Mouse (Mus musculus) ES-Bruce4 (cell line): ENCODE data around the gene Txlnb. TPM values are rescaled to one million over a fixed set of nuclear protein-coding genes. Genes with fewer than 3 reads are reported as not detected.
"Not testable (repeated sequence)": the region's sequence is repeated elsewhere in the genome, so short reads cannot be mapped to it uniquely, and the experiment has no call there.

ENCODE experiments used
- H3K27ac ChIP-seq: 2 replicates; pipeline ENCODE4 v1.5.1; 2012; ENCODE audit warnings: low read length, inconsistent platforms; ENCODE audit not compliant: insufficient read depth
- H3K27me3 ChIP-seq: 2 replicates; pipeline ENCODE4 v1.6.1; 2012; ENCODE audit warnings: mild to moderate bottlenecking, low read length, inconsistent platforms; ENCODE audit not compliant: control insufficient read depth, poor library complexity, insufficient read depth, severe bottlenecking
- H3K36me3 ChIP-seq: 2 replicates; pipeline ENCODE4 v1.6.1; 2012; ENCODE audit warnings: inconsistent platforms, mild to moderate bottlenecking, low read length, moderate library complexity; ENCODE audit not compliant: control insufficient read depth, poor library complexity, insufficient read depth, severe bottlenecking
- H3K4me1 ChIP-seq: one replicate; pipeline ENCODE4 v1.8.1; 2011; ENCODE audit warnings: low read length; ENCODE audit not compliant: control insufficient read depth, insufficient read depth
- H3K4me3 ChIP-seq: 2 replicates; pipeline ENCODE4 v1.5.1; 2011; ENCODE audit warnings: low read depth, mild to moderate bottlenecking, low read length
- H3K9ac ChIP-seq: 2 replicates; pipeline ENCODE4 v1.6.1; 2012; ENCODE audit warnings: low read depth, mild to moderate bottlenecking, inconsistent platforms; ENCODE audit not compliant: poor library complexity, severe bottlenecking
- H3K9me3 ChIP-seq: replicated peaks from 2 replicates; pipeline ENCODE4 v1.6.1; 2012; ENCODE audit warnings: mild to moderate bottlenecking, low read length, inconsistent platforms; ENCODE audit not compliant: control insufficient read depth, poor library complexity, insufficient read depth, severe bottlenecking
- CTCF ChIP-seq: IDR thresholded peaks from one replicate; pipeline ENCODE4 v1.8.1; 2011; ENCODE audit warnings: low read depth, low read length
- EP300 ChIP-seq: IDR thresholded peaks from 2 replicates; pipeline ENCODE4 v1.6.1; 2011; ENCODE audit warnings: low read depth, low read length; ENCODE audit not compliant: insufficient read depth
- POLR2A ChIP-seq: IDR thresholded peaks from one replicate; pipeline ENCODE4 v1.8.1; 2011; ENCODE audit warnings: low read length; ENCODE audit not compliant: insufficient read depth
- polyA plus RNA-seq: library from polyadenylated mRNA; stranded (reverse); fragments of >200 nt; gene quantifications from 2 replicates; pipeline ENCODE4 v1.2.4, GENCODE M21; 2011; ENCODE audit warnings: low read depth; ENCODE audit not compliant: missing spikeins, insufficient read depth, insufficient read length

The Txlnb gene
- polyA plus RNA-seq, 1 experiment: 1.7 TPM

DNA sequence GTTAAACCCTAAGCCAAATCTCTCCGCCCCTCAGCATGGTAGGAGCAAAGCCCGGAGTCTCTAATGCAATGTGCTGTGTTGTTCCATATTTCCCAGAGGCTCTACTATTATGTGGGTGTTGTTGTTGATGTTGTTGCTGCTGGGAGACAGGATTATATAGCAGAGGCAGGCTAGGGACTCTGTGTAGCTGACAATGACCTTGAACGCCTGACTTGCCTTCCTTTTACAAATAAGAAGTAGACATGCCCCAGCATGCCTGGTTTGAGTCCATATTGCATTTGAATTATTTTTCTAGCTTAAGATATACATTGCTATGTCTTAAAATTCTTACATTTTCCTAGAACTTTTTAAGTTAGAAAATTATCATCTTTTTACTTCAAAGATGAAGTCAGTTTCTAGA, 1.7 kb downstream of the Txlnb start:
- TF ChIP-seq CTCF (no peak), EP300 (no peak), POLR2A (no peak)
- no peaks in the 10 kb centered on the region for H3K27me3 ChIP-seq
- H3K9ac ChIP-seq: no peak overlapping the region
- no peaks in the 10 kb centered on the region for H3K36me3 ChIP-seq
- H3K27ac ChIP-seq: peak overlapping the region; percentile 17; the same call in 1 of the 2 replicates
- no peak overlapping the region for H3K4me3 ChIP-seq
- no peaks in the 10 kb centered on the region for H3K4me1 ChIP-seq
- no peaks in the 10 kb centered on the region; the same call in 1 of the 2 replicates for H3K9me3 ChIP-seq

- H3K9ac ChIP-seq: no peak overlapping the region
- no peak overlapping the region for H3K4me3 ChIP-seq
- no peaks in the 10 kb centered on the region for H3K4me1 ChIP-seq
- TF ChIP-seq EP300 (no peak), CTCF (no peak), POLR2A (no peak)
- no peaks in the 10 kb centered on the region for H3K27me3 ChIP-seq
- H3K9me3 ChIP-seq: no peaks in the 10 kb centered on the region; the same call in 1 of the 2 replicates
- no peaks in the 10 kb centered on the region for H3K36me3 ChIP-seq
- no peak overlapping the region for H3K27ac ChIP-seq
Observed at GRCm38 (mm10) chr10:17801788-17802187, 5.8 kb downstream of the Txlnb start.

- no peak overlapping the region for H3K9ac ChIP-seq
- no peaks in the 10 kb centered on the region for H3K27me3 ChIP-seq
- TF ChIP-seq CTCF: no peak
- no peak for TF ChIP-seq EP300
- TF ChIP-seq POLR2A: no peak
Observed at GRCm38 (mm10) chr10:17808526-17808925, 12.5 kb downstream of the Txlnb start.

DNA sequence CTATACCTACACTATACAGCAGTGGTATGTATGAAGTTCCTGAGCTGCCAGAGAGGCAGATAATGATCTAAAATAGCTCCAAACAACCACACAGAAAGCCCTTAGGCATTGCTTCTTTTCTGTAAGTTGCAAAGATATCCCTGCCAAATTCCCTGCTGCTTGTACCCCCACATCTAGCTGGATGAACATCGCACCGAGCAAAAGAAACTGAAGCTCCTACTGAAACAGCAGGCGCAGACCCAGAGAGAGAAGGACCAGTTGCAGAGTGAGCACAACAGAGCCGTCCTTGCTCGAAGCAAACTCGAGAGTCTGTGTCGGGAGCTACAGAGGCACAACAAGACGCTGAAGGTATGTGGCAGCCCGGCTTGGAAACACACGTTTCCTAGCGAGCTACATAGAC, 19.0 kb downstream of the Txlnb start:
- Histone ChIP-seq H3K9ac (no peak overlapping the region), H3K4me3 (no peak overlapping the region), H3K27ac (no peak overlapping the region), H3K9me3 (peaks cover 8% of the 10 kb centered on the region; the same call in 1 of the 2 replicates), H3K4me1 (no peaks in the 10 kb centered on the region), H3K36me3 (no peaks in the 10 kb centered on the region), H3K27me3 (no peaks in the 10 kb centered on the region)
- no peak for TF ChIP-seq EP300
- no peak for TF ChIP-seq POLR2A
- no peak for TF ChIP-seq CTCF

More at GRCm38 (mm10) chr10:17808526-17808925, 12.5 kb downstream of the Txlnb start:
- H3K4me3 ChIP-seq: no peak overlapping the region
- no peak overlapping the region for H3K27ac ChIP-seq
- H3K9me3 ChIP-seq: no peaks in the 10 kb centered on the region
- H3K36me3 ChIP-seq: no peaks in the 10 kb centered on the region
- H3K4me1 ChIP-seq: no peaks in the 10 kb centered on the region

DNA sequence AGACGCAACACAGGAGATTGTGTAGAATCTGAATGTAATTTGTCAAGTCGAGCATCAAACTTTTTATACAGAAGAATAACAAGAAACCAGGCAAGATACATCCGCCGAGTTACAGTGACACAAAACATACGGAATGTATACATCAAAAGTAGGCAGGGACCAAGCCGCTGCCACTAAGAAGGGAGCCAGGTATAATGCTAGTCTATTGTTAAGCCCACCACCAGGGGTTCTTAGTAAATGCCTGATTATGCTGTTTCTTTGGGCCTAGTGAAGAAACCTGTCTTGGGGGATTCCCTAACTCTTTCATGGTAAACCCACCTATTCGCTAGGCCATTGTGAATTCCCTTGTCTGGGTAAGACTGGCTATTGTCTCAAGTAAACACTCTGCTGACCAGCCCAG, 24.4 kb downstream of the Txlnb start:
- H3K27me3 ChIP-seq, H3K4me1 ChIP-seq, H3K4me3 ChIP-seq, H3K9ac ChIP-seq, H3K36me3 ChIP-seq: not testable (repeated sequence)
- H3K9me3 ChIP-seq: peaks cover 12% of the 10 kb centered on the region; the same call in 1 of the 2 replicates
- peak overlapping the region; percentile 12; the same call in 1 of the 2 replicates for H3K27ac ChIP-seq

DNA sequence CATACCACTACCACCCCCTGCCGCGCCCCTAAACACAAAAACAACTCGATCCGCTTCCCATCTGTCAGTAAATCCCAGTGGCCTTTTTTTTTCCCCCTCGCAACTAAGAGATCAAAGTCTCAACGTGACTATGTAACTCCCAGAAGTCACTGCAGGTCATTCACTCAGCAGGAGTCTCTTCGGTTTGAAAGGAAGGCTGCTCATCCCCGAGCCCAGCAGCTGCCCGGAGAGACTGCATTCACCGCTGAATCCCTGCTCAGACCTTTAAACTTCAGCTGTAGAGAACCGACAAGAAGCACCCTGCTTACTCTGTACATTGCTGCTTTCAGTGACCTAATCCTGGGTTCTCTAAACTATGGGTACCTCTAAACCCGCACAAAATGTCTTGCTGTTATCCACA, 31.4 kb downstream of the Txlnb start:
- no peak for TF ChIP-seq POLR2A
- TF ChIP-seq CTCF: no peak
- TF ChIP-seq EP300: peak; percentile 39; the same call in 1 of the 2 replicates
- Histone ChIP-seq H3K27me3 (no peaks in the 10 kb centered on the region), H3K9me3 (no peaks in the 10 kb centered on the region), H3K4me1 (no peaks in the 10 kb centered on the region), H3K4me3 (no peak overlapping the region), H3K27ac (no peak overlapping the region), H3K36me3 (no peaks in the 10 kb centered on the region), H3K9ac (no peak overlapping the region)
